Mouse (Mus musculus) inflammation-experienced regulatory T-cells, adult 6 months (primary cell): ENCODE results near the gene Rex1bd. TPM values are rescaled to one million over a fixed set of nuclear protein-coding genes. Genes with fewer than 3 reads are reported as not detected.

Experiments used
- ATAC-seq: one replicate; pipeline ENCODE4 v1.8.0; 2017
- polyA plus RNA-seq, 3 experiments: library from polyadenylated mRNA; unstranded; fragments of 100-300 nt; shearing (Covaris generic); gene quantifications; one replicate each; pipeline ENCODE4 v1.2.1; 2017

Rex1bd gene
- 10 to 100 TPM; 67.7 to 85.1 (median 84.4) TPM for polyA plus RNA-seq

- peak; percentile 56 for ATAC-seq
Measured at GRCm38 (mm10) chr8:70506328-70507026, at the start of gene Rex1bd. Rex1bd (minus strand) TSS chr8:70506752.

- no peak for ATAC-seq
Measured at GRCm38 (mm10) chr8:70555079-70555747, 48.7 kb upstream of the Rex1bd start.

GRCm38 (mm10) chr8:70553740-70554139, 47.2 kb upstream of the Rex1bd start:
- no peak for ATAC-seq

GRCm38 (mm10) chr8:70552836-70553235, 46.3 kb upstream of the Rex1bd start:
- no peak for ATAC-seq

GRCm38 (mm10) chr8:70551558-70552161, 45.1 kb upstream of the Rex1bd start:
- no peak for ATAC-seq

- ATAC-seq, result peak; percentile 82
Measured at GRCm38 (mm10) chr8:70549412-70550184, 43.0 kb upstream of the Rex1bd start.

GRCm38 (mm10) chr8:70547762-70548161, 41.2 kb upstream of the Rex1bd start:
- no peak for ATAC-seq

GRCm38 (mm10) chr8:70546412-70546811, 39.9 kb upstream of the Rex1bd start:
- ATAC-seq, result no peak

GRCm38 (mm10) chr8:70544200-70544687, 37.7 kb upstream of the Rex1bd start:
- ATAC-seq, result no peak

- ATAC-seq, result no peak
Measured at GRCm38 (mm10) chr8:70541081-70541480, 34.5 kb upstream of the Rex1bd start.

GRCm38 (mm10) chr8:70540507-70541071, 34.0 kb upstream of the Rex1bd start:
- ATAC-seq, result no peak

- no peak for ATAC-seq
Measured at GRCm38 (mm10) chr8:70540013-70540506, 33.5 kb upstream of the Rex1bd start.

GRCm38 (mm10) chr8:70539077-70539813, 32.7 kb upstream of the Rex1bd start, which contains the start of gene Ell:
Ell (plus strand) TSS chr8:70539457.
- peak; percentile 78 for ATAC-seq

GRCm38 (mm10) chr8:70538633-70539076, 32.1 kb upstream of the Rex1bd start:
- peak; percentile 73 for ATAC-seq

GRCm38 (mm10) chr8:70538024-70538579, 31.6 kb upstream of the Rex1bd start:
- no peak for ATAC-seq

- ATAC-seq, result no peak
Measured at GRCm38 (mm10) chr8:70535701-70536100, 29.1 kb upstream of the Rex1bd start.

- no peak for ATAC-seq
Measured at GRCm38 (mm10) chr8:70535221-70535620, 28.7 kb upstream of the Rex1bd start.

GRCm38 (mm10) chr8:70534281-70534680, 27.7 kb upstream of the Rex1bd start:
- ATAC-seq, result no peak

GRCm38 (mm10) chr8:70530314-70530713, 23.8 kb upstream of the Rex1bd start:
- ATAC-seq, result no peak

- no peak for ATAC-seq
Measured at GRCm38 (mm10) chr8:70529741-70530161, 23.2 kb upstream of the Rex1bd start.

- no peak for ATAC-seq
Measured at GRCm38 (mm10) chr8:70529299-70529698, 22.7 kb upstream of the Rex1bd start.
